Mouse (Mus musculus) myocyte (in vitro differentiated cells): ENCODE measurements at regions not wholly inside any gene's neighbourhood (a gene's known extent, or its start where the extent isn't known, plus 50 kb on each side); places are given as distances from the start of the nearest gene placed in this dataset.
A peak's percentile ranks its signal among the peaks of the same experiment; 100 is the strongest.

Source experiments
- H3K27me3 ChIP-seq: one replicate; pipeline ENCODE4 v1.6.1; 2011; ENCODE audit not compliant: control insufficient read depth, insufficient read depth, insufficient read length
- H3K36me3 ChIP-seq: one replicate; pipeline ENCODE4 v1.6.1; 2011; ENCODE audit not compliant: control insufficient read depth, insufficient read depth
- H3K4me2 ChIP-seq: one replicate; pipeline ENCODE4 v1.6.1; 2011; ENCODE audit warnings: low read depth, control low read depth
- H3K4me3 ChIP-seq: one replicate; pipeline ENCODE4 v1.5.1; 2011; ENCODE audit warnings: mild to moderate bottlenecking, control low read depth, moderate library complexity
- H3K79me2 ChIP-seq: one replicate; pipeline ENCODE4 v1.6.1; 2011; ENCODE audit not compliant: control insufficient read depth, insufficient read depth
- H3ac ChIP-seq: one replicate; pipeline ENCODE4 v1.6.1; 2011; ENCODE audit not compliant: control insufficient read depth, insufficient read length
- CEBPB ChIP-seq: IDR thresholded peaks from 2 replicates; pipeline ENCODE4 v1.6.1; 2011; ENCODE audit warnings: mild to moderate bottlenecking, moderate library complexity; ENCODE audit not compliant: poor library complexity, insufficient read depth, severe bottlenecking
- E2F4 ChIP-seq: IDR thresholded peaks from one replicate; pipeline ENCODE4 v1.6.1; 2011; ENCODE audit warnings: mild to moderate bottlenecking, control low read depth, moderate library complexity; ENCODE audit not compliant: insufficient read depth
- MAX ChIP-seq: IDR thresholded peaks from one replicate; pipeline ENCODE4 v1.6.1; 2011; ENCODE audit warnings: low read depth, mild to moderate bottlenecking, control low read depth
- MYOD1 ChIP-seq, 3 experiments: IDR thresholded peaks; one replicate each; pipeline ENCODE4 v1.6.1; 2011; ENCODE audit warnings: control low read depth in 2 of 3, low read depth in 2 of 3, mild to moderate bottlenecking in 2 of 3, moderate library complexity in 1 of 3; ENCODE audit not compliant: insufficient read length in 2 of 3, control insufficient read depth in 1 of 3
- MYOG ChIP-seq, 3 experiments: IDR thresholded peaks; one replicate each; pipeline ENCODE4 v1.6.1; 2011; ENCODE audit warnings: control low read depth in 2 of 3, low read depth in 2 of 3, mild to moderate bottlenecking in 2 of 3; ENCODE audit not compliant: insufficient read length in 2 of 3, control insufficient read depth in 1 of 3, insufficient read depth in 1 of 3
- POLR2A ChIP-seq: IDR thresholded peaks from one replicate; pipeline ENCODE4 v1.6.1; 2011; ENCODE audit warnings: low read depth, mild to moderate bottlenecking, control low read depth, moderate library complexity; ENCODE audit not compliant: insufficient read length
- POLR2AphosphoS2 ChIP-seq: IDR thresholded peaks from one replicate; pipeline ENCODE4 v1.6.1; 2011; ENCODE audit warnings: low read depth, control low read depth; ENCODE audit not compliant: insufficient read length
- REST ChIP-seq: IDR thresholded peaks from one replicate; pipeline ENCODE4 v1.6.1; 2011; ENCODE audit warnings: mild to moderate bottlenecking, control low read depth, moderate library complexity; ENCODE audit not compliant: insufficient read depth, insufficient read length
- SRF ChIP-seq: IDR thresholded peaks from one replicate; pipeline ENCODE4 v1.6.1; 2011; ENCODE audit warnings: low read depth; ENCODE audit not compliant: control insufficient read depth, insufficient read length
- TCF12 ChIP-seq: IDR thresholded peaks from one replicate; pipeline ENCODE4 v1.6.1; 2011; ENCODE audit warnings: mild to moderate bottlenecking, control low read depth; ENCODE audit not compliant: poor library complexity, insufficient read depth, severe bottlenecking
- TCF3 ChIP-seq: IDR thresholded peaks from one replicate; pipeline ENCODE4 v1.6.1; 2011; ENCODE audit warnings: low read depth, control low read depth; ENCODE audit not compliant: insufficient read length
- USF1 ChIP-seq: IDR thresholded peaks from one replicate; pipeline ENCODE4 v1.6.1; 2011; ENCODE audit warnings: low read depth, mild to moderate bottlenecking, control low read depth, moderate library complexity

DNA sequence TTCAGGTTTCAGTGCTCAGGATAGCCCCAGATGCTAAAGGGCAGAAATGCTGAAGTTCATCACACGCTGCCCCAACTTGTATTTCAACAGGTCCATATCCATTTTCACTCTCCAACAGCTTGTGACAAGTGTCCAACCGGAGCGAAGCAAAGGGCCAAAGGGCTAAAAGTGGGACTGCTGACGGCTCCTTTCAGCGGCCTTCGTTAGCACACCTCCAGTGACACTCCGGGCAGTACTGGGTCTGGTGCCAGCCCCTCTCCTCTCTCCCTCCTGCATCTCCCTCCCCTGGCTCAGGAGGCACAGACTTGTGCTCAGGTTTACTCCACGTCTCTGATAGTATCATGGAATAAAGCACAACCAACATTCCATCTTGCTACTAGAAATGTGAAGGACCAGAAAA is 263.3 kb upstream of the Zfp703 start:
- Histone ChIP-seq H3K27me3 (no peaks in the 10 kb centered on the region), H3ac (no peak overlapping the region), H3K79me2 (no peaks in the 10 kb centered on the region), H3K4me2 (no peak overlapping the region), H3K4me3 (no peak overlapping the region), H3K36me3 (no peaks in the 10 kb centered on the region)
- no peak for TF ChIP-seq POLR2A
- TF ChIP-seq CEBPB: no peak
- no peak for TF ChIP-seq E2F4
- no peak for TF ChIP-seq USF1
- no peak for TF ChIP-seq SRF
- TF ChIP-seq TCF3: no peak
- no peak for TF ChIP-seq TCF12

DNA sequence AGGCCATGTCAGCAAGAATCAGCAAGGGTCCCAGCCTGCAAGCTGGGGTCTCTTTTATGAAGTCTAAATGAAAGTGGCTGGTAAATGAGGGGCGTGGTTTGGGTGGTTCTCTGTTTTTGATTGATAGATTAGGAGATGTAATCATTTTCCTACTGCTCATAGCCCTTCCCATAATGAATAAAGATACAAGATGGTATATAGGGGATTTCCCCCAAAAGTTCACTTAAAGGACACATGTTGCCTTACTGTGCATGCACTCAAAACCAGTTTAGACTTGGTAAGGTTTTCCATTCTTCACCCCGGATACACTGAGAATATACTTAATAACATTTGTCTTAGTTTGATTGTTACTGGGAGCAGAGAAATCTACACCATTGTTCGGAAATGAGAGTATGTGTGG is 262.4 kb upstream of the Zfp703 start:
- Histone ChIP-seq H3K79me2 (no peaks in the 10 kb centered on the region), H3K4me3 (no peak overlapping the region), H3ac (no peak overlapping the region), H3K4me2 (no peak overlapping the region), H3K36me3 (no peaks in the 10 kb centered on the region), H3K27me3 (no peaks in the 10 kb centered on the region)
- TF ChIP-seq POLR2A: no peak
- no peak for TF ChIP-seq POLR2AphosphoS2
- no peak for TF ChIP-seq E2F4
- TF ChIP-seq TCF3: no peak
- no peak for TF ChIP-seq CEBPB
- no peak for TF ChIP-seq TCF12

DNA sequence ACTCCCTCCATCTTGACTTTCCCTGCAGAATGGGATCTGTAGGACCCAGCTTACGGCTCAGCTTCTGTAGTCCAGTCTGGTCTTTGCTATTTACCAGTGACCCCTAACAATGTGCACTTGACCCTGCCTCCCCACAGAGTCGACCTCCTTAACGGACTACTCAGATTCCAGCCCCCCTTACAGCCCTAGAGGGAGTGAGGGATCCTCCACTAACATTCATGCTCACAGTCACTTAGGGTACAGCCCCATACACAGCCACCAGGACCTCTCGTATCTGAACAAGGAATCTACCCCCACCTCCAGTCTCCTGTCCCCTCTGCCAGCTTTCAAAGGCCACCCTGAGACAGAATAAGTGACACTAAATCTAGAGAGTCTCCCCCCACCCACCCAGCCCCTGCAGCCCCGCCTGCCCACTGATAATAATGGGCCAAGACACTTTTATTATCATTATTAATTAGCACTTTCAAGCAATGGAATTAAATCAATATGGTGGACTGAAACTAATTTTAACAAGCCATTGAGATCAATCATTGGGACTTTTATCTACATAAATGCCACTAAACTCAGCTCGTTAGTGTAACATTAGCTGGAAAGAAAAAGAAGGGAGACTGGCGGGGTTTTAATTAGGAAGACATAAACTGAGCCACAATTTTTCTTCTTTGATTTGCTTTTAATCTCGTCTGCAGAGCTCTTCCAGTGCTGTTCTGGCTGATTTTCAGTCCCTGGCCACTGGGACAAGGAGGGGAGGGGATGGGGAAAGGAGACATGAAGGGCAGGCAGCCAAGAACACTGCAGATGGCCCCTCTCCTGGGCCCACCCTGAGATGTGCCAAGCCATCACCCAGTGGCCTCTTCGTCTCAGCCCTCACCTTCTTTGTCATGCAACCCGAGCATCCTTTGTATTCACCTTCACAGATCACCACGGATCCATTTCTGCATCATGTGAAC is 258.4 kb upstream of the Zfp703 start:
- H3ac ChIP-seq: no peak overlapping the region
- no peak for TF ChIP-seq TCF12
- TF ChIP-seq MYOG (IDR thresholded peaks at IDR 0.05; ENCODE audit: control insufficient read depth in 1 of 3, insufficient read depth in 1 of 3, insufficient read length in 2 of 3, low read depth in 2 of 3): no peak
- TF ChIP-seq E2F4: no peak
- no peak for TF ChIP-seq SRF
- no peak for TF ChIP-seq POLR2AphosphoS2
- no peak for TF ChIP-seq USF1
- no peak for TF ChIP-seq MYOD1 (IDR thresholded peaks at IDR 0.05; ENCODE audit: control insufficient read depth in 1 of 3, insufficient read length in 2 of 3, low read depth in 2 of 3)
- TF ChIP-seq MAX: no peak
- no peak for TF ChIP-seq POLR2A
- no peak for TF ChIP-seq CEBPB
- TF ChIP-seq TCF3: no peak
- no peak overlapping the region for H3K4me3 ChIP-seq
- H3K27me3 ChIP-seq: no peaks in the 10 kb centered on the region
- H3K36me3 ChIP-seq: no peaks in the 10 kb centered on the region
- H3K4me2 ChIP-seq: no peak overlapping the region
- no peaks in the 10 kb centered on the region for H3K79me2 ChIP-seq

DNA sequence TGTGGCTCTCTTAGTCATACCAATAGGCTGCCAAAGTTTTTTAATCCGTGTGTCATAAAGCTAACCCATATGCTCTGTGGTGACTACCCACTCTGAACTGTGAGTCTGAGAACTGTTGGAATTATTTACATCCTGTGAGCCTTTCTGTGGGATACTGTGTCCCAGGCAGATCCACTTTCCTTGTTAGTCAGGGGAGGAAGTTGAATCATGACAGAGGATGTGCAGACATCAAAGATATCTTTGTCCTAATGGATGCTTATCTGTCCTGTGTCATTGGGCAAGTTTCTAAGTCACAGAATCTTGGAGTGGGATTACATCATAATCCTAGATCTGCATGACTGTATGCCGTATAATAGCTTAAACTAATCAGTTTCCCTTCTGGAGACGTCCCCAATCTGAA is 254.4 kb upstream of the Zfp703 start:
- Histone ChIP-seq H3K79me2 (no peaks in the 10 kb centered on the region), H3K4me2 (peak overlapping the region; percentile 47), H3ac (no peak overlapping the region), H3K36me3 (no peaks in the 10 kb centered on the region), H3K4me3 (no peak overlapping the region), H3K27me3 (no peaks in the 10 kb centered on the region)
- TF ChIP-seq SRF (no peak), CEBPB (peak; percentile 80; the same call in 1 of the 2 replicates)

DNA sequence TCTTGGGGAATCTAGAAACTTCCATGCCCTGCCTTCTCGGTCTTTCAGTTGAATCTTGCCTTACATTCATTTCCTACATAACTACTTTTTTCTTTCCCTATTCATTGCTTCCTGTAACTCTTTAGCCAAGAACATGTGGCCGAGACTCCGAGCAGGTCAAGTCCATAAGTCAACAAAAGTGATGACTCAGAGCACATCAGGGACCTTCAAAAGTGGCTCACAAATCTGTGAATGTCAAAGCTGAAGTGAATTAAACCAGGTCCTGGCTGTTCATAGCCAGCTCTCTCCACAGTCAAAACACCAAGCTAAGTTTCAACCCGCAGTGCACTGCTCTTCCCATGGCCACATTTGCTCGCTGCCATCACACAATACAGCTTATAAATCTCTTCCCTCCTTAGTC is 252.5 kb upstream of the Zfp703 start:
- Histone ChIP-seq H3K4me3 (no peak overlapping the region), H3ac (no peak overlapping the region), H3K27me3 (no peaks in the 10 kb centered on the region), H3K79me2 (no peaks in the 10 kb centered on the region), H3K4me2 (no peak overlapping the region), H3K36me3 (no peaks in the 10 kb centered on the region)
- TF ChIP-seq MYOG (IDR thresholded peaks at IDR 0.05; ENCODE audit: control insufficient read depth in 1 of 3, insufficient read depth in 1 of 3, insufficient read length in 2 of 3, low read depth in 2 of 3) (no peak), TCF12 (no peak), MYOD1 (IDR thresholded peaks at IDR 0.05; ENCODE audit: control insufficient read depth in 1 of 3, insufficient read length in 2 of 3, low read depth in 2 of 3) (no peak), SRF (no peak), TCF3 (no peak), USF1 (no peak), REST (no peak), CEBPB (no peak), POLR2A (no peak), MAX (no peak), POLR2AphosphoS2 (no peak), E2F4 (no peak)
